Mouse (Mus musculus) layer of hippocampus, postnatal 25 days (tissue): ENCODE results near the gene Med17. TPM values are rescaled to one million over a fixed set of nuclear protein-coding genes. Genes with fewer than 3 reads are reported as not detected.

Experiments
- DNase-seq, 2 experiments: peaks; one replicate each; pipeline ENCODE4 v3.0.0; 2022; ENCODE audit warnings: mixed read lengths in 2 of 2, low spot score in 1 of 2; ENCODE audit errors: extremely low spot score in 1 of 2
- total RNA-seq, 2 experiments: library from RNA; stranded (reverse); gene quantifications; 2 replicates each; pipeline ENCODE4 v1.2.3; 2021

Med17 gene
- total RNA-seq, 2 experiments from 2014 or later = 34.3 to 34.4 TPM

DNA sequence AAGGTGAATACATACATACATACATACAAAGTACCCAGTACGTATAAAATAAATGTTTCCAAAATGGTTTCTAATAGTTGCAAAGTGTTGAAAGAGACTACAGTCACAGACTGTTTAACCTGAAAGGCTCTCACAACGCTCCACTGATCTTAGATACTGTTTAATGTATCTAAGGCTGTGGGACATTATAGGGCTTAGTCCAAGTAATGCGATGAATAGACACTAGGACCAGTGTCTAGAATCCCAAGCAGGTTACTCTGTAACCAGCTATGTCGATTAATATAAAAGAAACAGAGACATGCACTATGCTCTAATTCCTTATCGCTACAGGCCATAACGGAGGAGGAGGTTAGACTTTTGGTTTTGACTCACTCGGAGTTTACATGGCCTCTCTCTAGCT lies 17.4 kb upstream of the Med17 start:
- no peak for DNase-seq

DNA sequence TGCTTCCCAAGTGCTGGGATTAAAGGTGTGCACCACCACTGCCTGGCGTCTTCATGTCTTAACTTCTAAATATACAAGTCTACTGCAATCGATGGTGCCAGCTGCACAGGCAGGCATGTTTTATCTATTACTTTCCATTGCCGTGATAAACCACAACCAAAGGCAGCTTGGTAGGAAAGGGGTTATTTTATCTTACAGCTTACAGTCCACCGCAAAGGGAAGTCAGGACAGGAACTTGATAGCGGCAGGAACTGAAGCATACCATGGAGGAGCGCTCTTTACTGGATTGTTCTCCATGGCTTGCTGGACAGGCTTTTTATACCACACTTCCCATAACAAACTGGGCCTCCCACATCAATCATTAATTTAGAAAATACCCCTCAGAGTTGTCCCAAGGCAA lies 9.5 kb upstream of the Med17 start:
- DNase-seq = no peak

DNA sequence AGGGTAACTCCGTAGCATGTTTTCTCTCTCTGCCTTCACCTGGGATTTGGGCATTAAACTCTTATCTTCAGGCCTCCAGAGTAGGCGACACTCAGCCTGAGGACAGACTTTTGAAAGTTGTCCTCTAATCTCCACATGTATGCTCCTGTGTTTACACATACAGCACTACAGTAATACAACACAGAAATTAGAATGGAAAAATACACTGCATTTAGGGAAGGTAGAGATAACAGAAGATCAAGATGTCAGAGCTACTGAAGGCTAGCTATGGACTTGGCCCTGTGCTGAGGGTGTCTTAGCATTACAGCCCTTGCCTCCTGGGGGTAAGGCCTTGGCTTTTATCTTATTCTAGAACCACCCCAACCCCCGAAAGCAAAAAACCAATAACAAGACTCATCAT lies 8.7 kb upstream of the Med17 start:
- DNase-seq = no peak

- DNase-seq = no peak
Observed at GRCm38 (mm10) chr9:15287846-15288245, 8.1 kb upstream of the Med17 start.

DNA sequence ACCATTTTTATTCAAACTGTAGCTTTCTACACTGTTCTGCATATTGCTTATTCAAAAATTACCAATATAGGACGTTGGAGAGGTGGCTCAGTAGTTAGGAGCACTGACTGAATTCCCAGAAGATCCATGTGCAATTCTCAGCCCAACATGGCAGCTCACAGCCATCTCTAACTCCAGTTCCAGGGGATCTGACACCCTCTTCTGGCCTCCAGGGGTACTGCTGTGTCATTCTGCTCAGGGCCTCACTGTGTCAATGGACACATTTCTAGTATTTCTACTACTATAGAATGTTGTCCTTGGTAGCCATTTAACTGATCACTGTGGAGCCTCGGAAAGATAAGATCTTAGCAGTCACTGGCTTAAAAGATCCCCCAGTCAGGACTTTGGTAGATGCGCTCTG lies 5.7 kb upstream of the Med17 start:
- no peak for DNase-seq

DNA sequence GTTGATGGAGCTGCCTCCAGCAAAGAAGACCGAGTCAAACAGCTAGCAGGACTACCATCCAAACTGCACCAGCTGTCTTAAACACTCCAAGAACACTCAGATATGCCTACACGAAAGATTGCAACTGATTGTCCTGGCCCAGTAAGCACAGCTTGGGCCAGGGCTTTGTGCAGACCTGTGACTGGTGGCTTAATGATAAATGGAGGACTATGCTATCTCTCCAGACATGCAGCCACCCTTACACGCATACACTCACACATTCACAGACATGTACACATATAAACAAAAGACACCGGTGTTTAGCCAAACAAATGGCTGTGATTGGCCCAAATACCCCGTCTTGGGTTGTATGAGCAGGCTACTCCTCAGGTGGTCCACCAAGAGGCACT lies 754 bp upstream of the Med17 start:
- DNase-seq = no peak

- no peak for DNase-seq
Observed at GRCm38 (mm10) chr9:15279139-15279648, 537 bp downstream of the Med17 start.

DNA sequence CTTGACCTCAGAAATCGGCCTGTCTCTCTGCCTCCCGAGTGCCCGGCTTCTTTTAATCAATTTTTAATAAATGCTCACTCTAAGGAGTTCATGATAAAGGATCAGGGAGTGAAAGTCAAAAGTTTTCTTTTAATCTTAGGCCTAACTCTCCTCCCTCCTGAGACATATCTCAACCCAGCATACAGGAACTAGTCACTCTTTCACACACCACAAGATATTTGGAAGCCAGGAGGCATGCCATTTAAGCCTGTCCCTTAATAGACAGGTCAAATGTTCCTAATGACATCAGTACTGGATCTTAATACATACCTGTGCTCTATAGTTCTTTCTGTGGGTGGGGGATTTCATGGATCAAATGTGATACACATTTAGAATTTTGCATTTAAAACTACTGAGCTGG lies 1.4 kb downstream of the Med17 start:
- DNase-seq = no peak

GRCm38 (mm10) chr9:15276855-15277254 lies 2.9 kb downstream of the Med17 start:
- DNase-seq = no peak

DNA sequence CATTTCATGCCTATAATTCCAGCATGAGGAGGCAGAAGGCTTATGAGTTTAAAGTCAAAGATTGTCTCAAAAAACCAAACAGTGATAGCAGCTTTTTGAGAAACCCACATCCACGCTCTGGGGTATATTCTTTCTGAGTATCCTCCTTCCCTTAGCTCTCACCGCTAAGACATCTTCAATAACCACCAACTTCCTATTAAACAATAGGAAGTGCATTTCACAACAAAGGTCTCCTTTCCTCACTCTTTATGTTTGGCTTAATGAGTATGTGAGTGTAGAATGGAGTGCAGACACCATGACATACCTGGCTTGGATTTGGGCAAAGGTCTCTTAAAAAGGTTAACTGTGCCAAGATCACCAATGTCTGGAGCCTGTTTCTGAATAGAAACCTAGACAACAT lies 5.8 kb downstream of the Med17 start:
- no peak for DNase-seq

DNA sequence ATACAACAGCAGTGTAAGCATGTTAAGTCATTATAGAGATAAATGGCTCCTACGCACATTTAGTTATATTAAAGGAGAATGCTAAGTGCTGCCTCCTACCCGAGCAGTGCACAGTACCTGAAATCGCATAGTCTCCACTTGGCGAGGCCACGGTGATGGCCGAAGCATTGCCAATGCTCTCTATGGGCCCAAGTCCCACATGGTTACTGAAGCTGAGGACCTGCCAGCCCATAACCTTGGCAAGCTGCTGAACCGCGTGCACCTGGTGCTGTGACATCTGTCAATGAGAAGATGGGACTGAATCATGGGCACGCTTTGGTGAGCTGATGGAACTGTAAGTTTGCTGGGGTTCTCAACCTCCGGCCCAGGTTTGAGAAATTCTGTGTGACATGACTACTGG lies 16.2 kb downstream of the Med17 start:
- no peak for DNase-seq

DNA sequence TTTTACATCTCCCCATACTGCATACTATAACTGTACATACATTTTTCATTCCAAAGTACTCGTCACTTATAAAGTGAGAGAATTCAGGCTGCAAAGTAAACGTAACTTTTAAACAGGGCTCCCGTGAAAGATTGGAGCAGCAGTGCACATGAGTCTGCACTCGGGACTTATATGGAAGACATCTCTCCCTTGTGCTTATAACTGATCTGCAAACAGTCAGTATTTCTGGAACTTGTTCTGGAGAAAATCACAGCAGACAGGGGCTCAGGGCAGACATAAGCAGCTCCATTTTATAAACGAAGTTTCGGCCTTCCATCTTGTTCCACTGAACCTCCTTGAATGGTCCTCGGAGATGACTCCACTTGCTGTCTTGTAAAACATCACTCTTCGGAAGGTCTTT lies 17.8 kb downstream of the Med17 start:
- DNase-seq = no peak

DNA sequence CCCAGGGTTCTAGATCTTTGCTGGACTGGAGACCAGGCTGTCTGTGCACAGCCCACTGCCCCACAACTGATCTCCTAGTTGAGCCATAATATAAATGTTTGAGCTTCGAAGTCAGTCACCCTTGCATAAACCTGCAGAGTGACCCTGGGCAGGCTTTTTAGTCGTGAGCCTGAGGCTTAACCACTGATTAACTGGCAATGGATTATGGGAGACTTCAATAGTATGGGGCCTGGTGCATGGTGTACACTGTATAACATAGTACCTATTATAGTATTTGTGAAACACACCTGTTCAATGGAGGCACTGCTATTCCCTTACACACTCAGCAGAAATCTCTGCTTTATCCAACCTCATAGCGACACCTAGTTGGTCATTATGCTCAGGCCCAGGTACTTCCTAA lies 23.5 kb downstream of the Med17 start:
- no peak for DNase-seq

DNA sequence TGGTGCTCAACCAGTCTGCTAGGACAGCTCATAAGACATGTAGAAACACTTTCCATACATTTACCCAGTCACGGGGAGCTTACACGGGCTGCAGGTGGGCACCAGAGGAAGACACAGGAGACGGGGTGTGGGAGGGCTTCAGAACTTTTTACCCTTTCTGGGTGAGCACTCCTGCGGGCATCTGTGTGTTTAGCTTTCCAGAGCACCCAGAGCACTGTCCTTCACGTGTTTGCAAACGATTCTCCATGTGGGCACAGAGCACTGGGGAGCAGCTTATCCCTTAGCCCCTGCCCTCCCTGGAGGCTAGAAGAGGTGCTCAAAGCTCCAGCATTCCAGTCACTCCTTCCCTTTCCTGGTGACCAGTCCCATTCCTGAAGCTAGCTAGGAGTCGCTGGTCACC lies 25.2 kb downstream of the Med17 start:
- no peak for DNase-seq

GRCm38 (mm10) chr9:15252196-15252595 lies 27.5 kb downstream of the Med17 start:
- DNase-seq = no peak

DNA sequence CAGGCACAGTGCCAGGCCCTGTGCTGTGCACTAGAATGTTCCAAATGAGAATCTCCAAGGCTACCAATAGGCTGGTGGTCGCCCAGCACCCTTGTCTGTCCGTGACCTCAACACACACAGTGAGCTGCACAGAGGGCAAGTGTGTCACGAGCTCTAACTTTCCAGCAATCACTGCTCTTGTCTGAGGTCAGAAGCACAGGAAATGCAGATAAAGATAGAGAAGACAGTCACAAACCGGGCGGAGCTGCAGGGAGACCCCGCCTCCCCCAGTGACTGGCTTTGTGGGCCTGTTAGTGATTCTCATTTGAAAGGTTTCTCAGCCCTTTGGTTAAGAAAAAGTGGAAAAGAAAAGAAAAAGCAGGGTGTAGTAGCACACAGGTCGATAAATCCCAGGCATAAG lies 29.4 kb downstream of the Med17 start:
- no peak for DNase-seq

- no peak for DNase-seq
Observed at GRCm38 (mm10) chr9:15245319-15246075, 34.2 kb downstream of the Med17 start.

GRCm38 (mm10) chr9:15242130-15242529 lies 37.6 kb downstream of the Med17 start:
- no peak for DNase-seq

- DNase-seq = peak in 1 of 2 experiments; percentile 57
Observed at GRCm38 (mm10) chr9:15241596-15241939, 38.2 kb downstream of the Med17 start.

DNA sequence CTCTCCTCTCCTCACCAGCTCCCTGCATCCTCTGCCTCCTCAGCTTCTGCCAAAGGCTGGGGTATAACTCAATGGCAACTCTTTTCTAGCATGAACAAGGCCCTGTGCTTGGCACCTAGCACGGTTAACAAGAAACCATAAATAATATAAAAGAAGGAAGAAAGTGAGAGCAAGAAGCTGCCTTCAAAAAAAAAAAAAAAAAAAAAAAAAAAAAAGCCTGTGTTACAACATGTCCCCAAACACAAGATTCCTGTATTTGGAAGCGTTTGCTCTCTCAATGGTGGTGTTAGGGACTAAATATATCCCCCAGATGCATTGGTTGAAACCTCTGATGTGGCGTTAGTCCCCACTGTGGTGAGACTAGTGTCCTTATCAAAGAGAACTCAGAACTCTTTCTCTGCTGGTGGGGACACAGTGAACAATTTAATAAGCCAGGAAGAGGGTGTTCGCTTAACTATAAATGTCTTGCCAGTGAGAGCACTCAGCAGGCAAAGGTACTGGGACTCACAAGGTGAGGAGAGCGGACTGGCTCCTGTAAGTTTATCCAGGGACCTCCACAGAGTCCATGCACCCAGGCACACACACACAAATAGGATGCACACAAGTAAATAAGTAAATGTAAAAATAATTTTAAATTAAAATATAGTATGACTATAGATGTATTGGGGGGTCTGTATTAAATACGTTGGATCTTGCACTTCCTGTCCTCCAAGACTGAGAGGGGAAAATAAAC lies 38.7 kb downstream of the Med17 start:
- no peak for DNase-seq

DNA sequence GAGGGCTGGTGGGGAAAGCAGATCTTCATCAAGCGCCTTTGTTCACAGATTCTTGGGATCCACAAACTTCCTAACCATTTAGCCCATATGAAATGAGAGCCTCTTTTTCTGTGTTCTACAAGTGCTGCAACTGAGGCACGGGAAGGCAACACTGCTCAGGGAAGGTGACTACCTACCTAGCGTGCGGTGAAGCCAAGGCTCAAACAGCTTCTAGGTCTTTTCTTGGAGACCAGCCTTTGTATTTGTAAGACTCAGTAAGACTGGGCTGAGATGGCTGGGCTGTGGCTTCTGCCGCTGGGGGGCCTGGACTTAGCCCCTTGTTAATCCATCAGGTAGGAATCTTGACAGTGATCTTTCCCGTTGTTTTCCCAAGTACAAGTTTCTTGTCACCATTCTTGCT lies 39.7 kb downstream of the Med17 start:
- DNase-seq = no peak
